Mouse (Mus musculus) hindbrain, embryonic 15.5 days (tissue): ENCODE results near the gene Rmnd5a. TPM values are rescaled to one million over a fixed set of nuclear protein-coding genes. Genes with fewer than 3 reads are reported as not detected.
A peak's percentile ranks its signal among the peaks of the same experiment; 100 is the strongest.
"Not testable (repeated sequence)": the region's sequence is repeated elsewhere in the genome, so short reads cannot be mapped to it uniquely, and the experiment has no call there.

Experiments used
- ATAC-seq: fragments of 200-750 bp; cut with Nextera tagmentation; 2 replicates; pipeline ENCODE4 v1.8.0; 2017; ENCODE audit warnings: low read depth, moderate number of reproducible peaks, moderate TSS enrichment; ENCODE audit not compliant: low FRiP score
- H3K27ac ChIP-seq: fragments of 300-500 bp; sonication (generic); replicated peaks from 2 replicates; pipeline ENCODE4 v1.5.1; 2015; ENCODE audit warnings: mild to moderate bottlenecking, inconsistent platforms
- H3K27me3 ChIP-seq: fragments of 300-500 bp; sonication (generic); 2 replicates; pipeline ENCODE4 v1.6.1; 2015; ENCODE audit warnings: control low read depth, inconsistent platforms
- H3K36me3 ChIP-seq: fragments of 300-500 bp; sonication (generic); 2 replicates; pipeline ENCODE4 v1.6.1; 2015; ENCODE audit warnings: control low read depth, inconsistent platforms
- H3K4me1 ChIP-seq: fragments of 300-500 bp; sonication (generic); replicated peaks from 2 replicates; pipeline ENCODE4 v1.6.1; 2015; ENCODE audit warnings: control low read depth, inconsistent platforms
- H3K4me2 ChIP-seq: fragments of 300-500 bp; sonication (generic); 2 replicates; pipeline ENCODE4 v1.6.1; 2015; ENCODE audit warnings: moderate library complexity, mild to moderate bottlenecking, inconsistent platforms
- H3K4me3 ChIP-seq: fragments of 300-500 bp; sonication (generic); 2 replicates; pipeline ENCODE4 v1.5.1; 2015; ENCODE audit warnings: mild to moderate bottlenecking, inconsistent platforms
- H3K9ac ChIP-seq: fragments of 300-500 bp; sonication (generic); 2 replicates; pipeline ENCODE4 v1.6.1; 2015; ENCODE audit warnings: inconsistent platforms
- H3K9me3 ChIP-seq: fragments of 300-500 bp; sonication (generic); 2 replicates; pipeline ENCODE4 v1.6.1; 2016; ENCODE audit warnings: control low read depth, inconsistent platforms
- WGBS: fragments of 180-500 bp; shearing (Covaris S2); methylation state at CpG from one replicate; pipeline ENCODE4 v1.1.7; 2015; 5-methylcytosine and 5-hydroxymethylcytosine counted together
- polyA plus RNA-seq: library from polyadenylated mRNA; unstranded; fragments of >200 nt; fragmentation: Nextera tagmentation; extraction: Ambion mirVana; gene quantifications from 2 replicates; pipeline ENCODE4 v1.2.1, GENCODE M21; 2015

Gene Rmnd5a
- polyA plus RNA-seq, 1 experiment from 2014 or later: 11.5 TPM

DNA sequence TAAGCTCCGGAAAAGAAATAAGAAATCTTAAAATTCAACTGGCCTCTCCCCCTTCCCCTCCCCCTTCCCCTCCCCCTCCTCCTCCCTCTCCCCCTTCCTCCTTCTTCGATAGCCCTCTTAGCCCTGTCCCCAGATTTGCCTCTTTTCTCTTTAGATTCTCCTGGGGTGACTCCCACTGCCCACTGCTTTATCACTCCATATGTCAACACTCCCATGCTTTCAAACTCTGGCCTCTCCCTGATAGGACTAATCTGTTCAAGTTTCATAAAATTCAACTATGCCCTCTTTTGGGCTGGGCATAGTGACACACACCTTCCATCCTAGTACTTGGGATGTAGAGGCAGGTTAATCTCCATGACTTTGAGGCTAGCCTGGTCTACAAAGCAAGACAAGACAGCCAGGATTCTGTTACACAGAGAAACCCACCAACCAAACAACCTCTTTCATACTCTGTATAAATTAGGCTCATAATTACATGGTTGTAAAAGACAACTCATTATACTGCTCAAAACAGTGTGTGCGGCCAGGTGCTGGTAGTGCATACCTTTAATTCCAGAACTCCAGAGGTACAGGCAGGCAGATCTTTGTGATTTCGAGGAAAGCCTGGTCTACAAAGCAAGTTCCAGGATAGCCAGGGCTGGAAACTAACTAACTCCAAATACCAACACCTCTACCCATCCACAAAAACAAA, 31.5 kb upstream of the Rmnd5a start:
- no peak overlapping the region for H3K9ac ChIP-seq
- H3K4me3 ChIP-seq: no peak overlapping the region
- H3K27me3 ChIP-seq: no peaks in the 10 kb centered on the region
- WGBS: 86% methylated on average over 4 of the region's 4 CpGs
- H3K36me3 ChIP-seq: no peaks in the 10 kb centered on the region
- ATAC-seq: no peak
- no peak overlapping the region for H3K4me2 ChIP-seq
- no peaks in the 10 kb centered on the region for H3K4me1 ChIP-seq
- H3K27ac ChIP-seq: no peak overlapping the region
- H3K9me3 ChIP-seq: no peaks in the 10 kb centered on the region

- no peak overlapping the region for H3K4me3 ChIP-seq
- 79% methylated on average over 3 of the region's 3 CpGs for WGBS
- no peak for ATAC-seq
Measured at GRCm38 (mm10) chr6:71469291-71469690, 28.9 kb upstream of the Rmnd5a start.

GRCm38 (mm10) chr6:71467766-71468165, 27.3 kb upstream of the Rmnd5a start:
- no peak for ATAC-seq
- H3K4me2 ChIP-seq: no peak overlapping the region
- no peaks in the 10 kb centered on the region for H3K4me1 ChIP-seq
- 77% methylated on average over 4 of the region's 4 CpGs for WGBS
- no peaks in the 10 kb centered on the region for H3K9me3 ChIP-seq
- no peak overlapping the region for H3K4me3 ChIP-seq
- H3K36me3 ChIP-seq: no peaks in the 10 kb centered on the region
- no peak overlapping the region for H3K27ac ChIP-seq
- no peak overlapping the region for H3K9ac ChIP-seq
- no peaks in the 10 kb centered on the region for H3K27me3 ChIP-seq

More at GRCm38 (mm10) chr6:71469291-71469690, 28.9 kb upstream of the Rmnd5a start:
- Histone ChIP-seq H3K27me3 (no peaks in the 10 kb centered on the region), H3K27ac (no peak overlapping the region), H3K9me3 (no peaks in the 10 kb centered on the region), H3K9ac (no peak overlapping the region), H3K4me2 (no peak overlapping the region), H3K36me3 (no peaks in the 10 kb centered on the region), H3K4me1 (no peaks in the 10 kb centered on the region)

- 63% methylated on average over 3 of the region's 3 CpGs for WGBS
- H3K27ac ChIP-seq: no peak overlapping the region
Measured at GRCm38 (mm10) chr6:71465146-71465545, 24.7 kb upstream of the Rmnd5a start.

GRCm38 (mm10) chr6:71457956-71458608, 17.6 kb upstream of the Rmnd5a start:
- Histone ChIP-seq H3K36me3 (no peaks in the 10 kb centered on the region), H3K4me2 (no peak overlapping the region), H3K27me3 (no peaks in the 10 kb centered on the region), H3K4me1 (no peaks in the 10 kb centered on the region), H3K27ac (no peak overlapping the region), H3K4me3 (no peak overlapping the region), H3K9me3 (no peaks in the 10 kb centered on the region), H3K9ac (no peak overlapping the region)
- WGBS: 76% methylated on average over 8 of the region's 8 CpGs
- no peak for ATAC-seq

More at GRCm38 (mm10) chr6:71465146-71465545, 24.7 kb upstream of the Rmnd5a start:
- Histone ChIP-seq H3K9ac (no peak overlapping the region), H3K27me3 (no peaks in the 10 kb centered on the region), H3K4me2 (no peak overlapping the region), H3K4me3 (no peak overlapping the region), H3K4me1 (no peaks in the 10 kb centered on the region), H3K9me3 (no peaks in the 10 kb centered on the region), H3K36me3 (no peaks in the 10 kb centered on the region)
- ATAC-seq: no peak

DNA sequence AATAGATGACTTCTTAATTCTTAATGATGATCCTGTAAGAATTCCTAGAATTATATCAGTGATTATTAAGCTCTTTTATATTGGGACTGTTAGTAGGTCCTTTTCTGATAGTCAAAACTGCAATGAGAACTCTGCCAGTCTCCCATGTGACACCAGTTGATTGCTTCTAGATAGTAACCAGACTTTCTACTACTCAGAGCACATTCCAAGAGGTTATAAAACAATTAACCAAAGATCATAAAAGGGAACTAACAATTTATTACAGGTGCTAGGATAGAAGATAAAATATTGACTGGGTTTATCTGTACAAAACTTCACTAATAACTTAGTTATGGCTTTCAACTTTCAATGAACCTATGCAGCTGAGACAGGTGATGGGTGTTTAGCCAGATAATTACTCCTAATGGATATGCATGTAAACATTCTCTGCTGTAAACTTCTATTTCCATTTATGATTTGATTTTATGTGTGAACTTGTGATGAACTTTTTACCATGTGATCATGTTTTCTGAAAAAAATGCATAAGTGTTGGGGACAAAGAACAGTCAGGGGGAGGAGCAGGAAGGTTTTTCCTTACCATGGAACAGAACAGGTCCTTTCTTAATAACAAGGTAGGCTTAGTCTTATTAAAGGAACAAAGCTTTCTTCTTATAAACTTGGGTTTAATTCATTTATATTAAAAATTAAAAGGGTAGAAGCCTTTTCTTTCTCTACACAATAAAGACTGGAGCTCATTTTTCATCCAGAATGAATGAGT, 13.7 kb upstream of the Rmnd5a start:
- not testable (repeated sequence) for H3K9ac ChIP-seq, H3K9me3 ChIP-seq, H3K27ac ChIP-seq, H3K27me3 ChIP-seq, ATAC-seq, H3K36me3 ChIP-seq, H3K4me2 ChIP-seq, H3K4me3 ChIP-seq, H3K4me1 ChIP-seq

- ATAC-seq: no peak
- 85% methylated on average over 2 of the region's 2 CpGs for WGBS
Measured at GRCm38 (mm10) chr6:71452792-71453191, 12.4 kb upstream of the Rmnd5a start.

GRCm38 (mm10) chr6:71445560-71445959, 5.1 kb upstream of the Rmnd5a start:
- WGBS: 90% methylated on average over 6 of the region's 6 CpGs
- H3K4me2 ChIP-seq: no peak overlapping the region
- no peaks in the 10 kb centered on the region for H3K9me3 ChIP-seq
- H3K27me3 ChIP-seq: no peaks in the 10 kb centered on the region
- H3K9ac ChIP-seq: no peak overlapping the region
- H3K4me1 ChIP-seq: peaks cover 10% of the 10 kb centered on the region
- H3K36me3 ChIP-seq: no peaks in the 10 kb centered on the region
- no peak overlapping the region for H3K27ac ChIP-seq
- ATAC-seq: no peak
- H3K4me3 ChIP-seq: no peak overlapping the region

More at GRCm38 (mm10) chr6:71452792-71453191, 12.4 kb upstream of the Rmnd5a start:
- no peak overlapping the region for H3K4me2 ChIP-seq
- no peaks in the 10 kb centered on the region for H3K36me3 ChIP-seq
- no peaks in the 10 kb centered on the region for H3K9me3 ChIP-seq
- no peaks in the 10 kb centered on the region for H3K27me3 ChIP-seq
- no peak overlapping the region for H3K9ac ChIP-seq
- no peaks in the 10 kb centered on the region for H3K4me1 ChIP-seq
- H3K27ac ChIP-seq: no peak overlapping the region
- no peak overlapping the region for H3K4me3 ChIP-seq

DNA sequence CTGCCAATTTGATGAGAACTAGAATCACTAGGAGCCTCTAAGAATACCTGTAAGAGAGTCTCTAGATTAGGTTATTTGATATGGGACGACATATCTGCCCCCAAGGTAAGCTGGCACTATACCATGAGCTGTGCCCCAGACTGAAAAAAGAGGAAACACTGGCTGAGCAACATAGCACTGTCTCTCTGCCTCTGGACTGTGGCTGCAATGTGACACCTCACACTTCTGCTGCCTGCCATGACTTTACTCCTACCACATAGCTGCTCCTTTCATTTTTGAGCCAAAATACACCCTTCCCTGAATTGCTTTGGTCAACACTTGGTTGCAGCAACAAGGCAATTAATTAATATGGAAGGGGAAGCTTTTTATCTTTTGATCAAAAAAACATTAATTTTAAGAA, 4.3 kb upstream of the Rmnd5a start:
- no peaks in the 10 kb centered on the region for H3K9me3 ChIP-seq
- 82% methylated on average over 1 of the region's 1 CpGs for WGBS
- H3K4me2 ChIP-seq: no peak overlapping the region
- H3K9ac ChIP-seq: no peak overlapping the region
- H3K27ac ChIP-seq: no peak overlapping the region
- no peak for ATAC-seq
- no peaks in the 10 kb centered on the region for H3K36me3 ChIP-seq
- H3K4me3 ChIP-seq: no peak overlapping the region
- peaks cover 10% of the 10 kb centered on the region for H3K4me1 ChIP-seq
- no peaks in the 10 kb centered on the region for H3K27me3 ChIP-seq

- Histone ChIP-seq H3K9ac (0 out of 2 replicates have a peak overlapping the region, but pooled peaks have one; percentile 61), H3K27ac (peak overlapping the region; percentile 98), H3K27me3 (no peaks in the 10 kb centered on the region), H3K4me2 (peak overlapping the region; percentile 89), H3K4me1 (peaks cover 31% of the 10 kb centered on the region), H3K4me3 (no peak overlapping the region), H3K36me3 (no peaks in the 10 kb centered on the region), H3K9me3 (no peaks in the 10 kb centered on the region)
- no peak for ATAC-seq
- 79% methylated on average over 3 of the region's 3 CpGs for WGBS
Measured at GRCm38 (mm10) chr6:71442130-71442529, 1.7 kb upstream of the Rmnd5a start.

DNA sequence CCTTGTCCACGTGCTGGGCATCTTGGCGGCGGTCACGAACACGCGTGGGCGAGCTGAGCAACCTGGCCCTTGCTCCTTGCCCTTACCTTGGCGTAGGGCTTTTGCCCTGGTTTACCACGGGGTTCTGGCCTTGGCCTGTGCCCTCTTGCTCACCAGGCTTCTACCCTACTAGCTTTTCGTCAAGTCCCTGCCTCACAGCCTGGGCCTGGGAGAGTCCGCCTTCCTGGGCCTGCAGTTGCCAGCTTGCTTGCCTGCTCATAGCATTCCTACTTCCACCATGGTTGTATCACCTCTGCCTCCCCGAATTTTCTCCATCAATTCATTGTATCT, 779 bp upstream of the Rmnd5a start:
- no peaks in the 10 kb centered on the region for H3K36me3 ChIP-seq
- H3K4me1 ChIP-seq: peaks cover 41% of the 10 kb centered on the region
- H3K4me3 ChIP-seq: peak overlapping the region; percentile 95
- H3K9me3 ChIP-seq: no peaks in the 10 kb centered on the region
- peak overlapping the region; percentile 61 for H3K9ac ChIP-seq
- peak overlapping the region; percentile 98 for H3K27ac ChIP-seq
- peak overlapping the region; percentile 89 for H3K4me2 ChIP-seq
- H3K27me3 ChIP-seq: no peaks in the 10 kb centered on the region
- no peak; the same call in 1 of the 2 replicates for ATAC-seq
- WGBS: 1% methylated on average over 12 of the region's 12 CpGs

DNA sequence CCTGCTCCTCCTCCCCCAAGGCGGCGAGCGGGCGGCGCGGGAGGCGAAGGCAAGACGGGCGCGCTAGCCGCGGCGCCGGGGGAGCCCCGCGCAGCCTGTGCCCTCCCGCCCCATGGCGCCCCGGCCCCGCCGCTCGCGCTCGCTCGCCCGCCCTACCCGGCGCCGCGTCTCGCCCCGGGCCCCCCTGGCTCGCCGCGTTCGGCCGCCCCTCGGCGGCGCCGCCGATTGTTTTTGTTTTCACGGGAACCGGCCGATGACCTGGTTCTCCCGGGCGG, 283 bp downstream of the Rmnd5a start:
- Histone ChIP-seq H3K36me3 (no peaks in the 10 kb centered on the region), H3K4me1 (peaks cover 42% of the 10 kb centered on the region), H3K4me3 (peak overlapping the region; percentile 95), H3K9ac (peak overlapping the region; percentile 92), H3K4me2 (peak overlapping the region; percentile 60), H3K27ac (peak overlapping the region; percentile 94), H3K27me3 (no peaks in the 10 kb centered on the region), H3K9me3 (no peaks in the 10 kb centered on the region)
- ATAC-seq: peak; percentile 64
- 0% methylated on average over 12 of the region's 47 CpGs for WGBS
